Mouse (Mus musculus): ENCODE measurements around the gene Mical3. TPM values are rescaled to one million over a fixed set of nuclear protein-coding genes. Genes with fewer than 3 reads are reported as not detected.

The Mical3 gene
- polyA plus RNA-seq, 2 experiments from 2014 or later: 7.1 to 9.1 TPM

DNA sequence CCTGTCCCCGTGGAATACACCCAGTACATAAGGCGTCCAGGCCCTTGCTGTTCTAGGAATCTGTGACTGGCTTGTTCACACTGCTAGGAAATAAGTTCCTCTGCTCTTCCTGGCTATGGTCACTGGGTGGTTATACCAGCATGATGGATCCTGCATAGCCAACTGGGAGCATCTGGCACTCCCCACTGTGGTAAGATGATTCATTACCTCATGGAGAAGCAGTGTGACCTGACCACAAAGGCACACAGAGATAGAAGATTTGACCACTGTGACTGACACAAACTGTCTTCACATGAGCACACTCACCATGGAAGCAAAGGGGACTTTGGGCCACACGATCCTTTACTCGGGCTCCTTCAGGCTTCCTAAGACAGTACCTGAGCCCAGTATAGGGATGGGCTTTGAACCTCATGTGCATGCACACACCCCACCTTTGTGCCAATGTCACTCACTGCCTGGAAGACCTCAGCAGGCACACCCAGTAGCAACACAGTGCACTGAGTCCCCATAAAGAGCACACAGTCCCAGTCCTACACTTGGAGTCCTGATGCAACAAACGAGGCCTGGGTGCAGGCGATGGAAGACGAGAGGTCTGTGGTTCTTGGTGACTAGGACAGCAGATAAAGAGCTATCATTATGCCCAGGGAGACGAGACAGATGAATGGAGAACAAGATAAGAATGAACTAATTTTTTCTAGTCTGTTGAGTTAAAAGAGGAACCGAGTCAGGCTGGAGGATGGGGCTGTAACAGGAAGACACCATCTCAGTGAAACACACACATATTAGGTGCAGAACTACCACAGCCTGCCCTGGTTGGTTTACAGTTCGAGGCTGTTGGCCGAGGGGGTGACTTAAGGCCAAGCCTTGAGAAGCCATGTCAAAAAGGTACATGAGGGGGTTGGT lies 174.3 kb downstream of the Mical3 start:
- ATAC-seq: no peak

DNA sequence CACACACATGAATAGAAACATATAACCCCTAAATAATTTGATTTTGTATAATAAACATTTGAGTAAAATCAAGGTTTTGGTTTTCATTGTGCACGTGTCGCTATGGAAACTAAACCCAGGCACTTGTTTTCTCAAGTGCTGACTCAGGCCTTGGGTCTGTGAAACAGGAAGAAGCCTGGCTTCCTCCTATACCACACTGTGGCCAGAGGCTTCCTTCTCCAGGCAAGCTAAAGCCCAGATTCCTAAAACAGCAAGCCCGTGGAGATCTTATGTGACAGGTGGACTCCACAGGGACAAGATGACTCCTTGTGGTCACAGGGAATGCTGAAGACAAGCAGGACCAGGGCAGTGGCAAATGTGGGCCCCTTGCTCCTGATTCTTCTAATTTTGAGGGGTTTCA lies 175.6 kb downstream of the Mical3 start:
- peak; percentile 98 for ATAC-seq

DNA sequence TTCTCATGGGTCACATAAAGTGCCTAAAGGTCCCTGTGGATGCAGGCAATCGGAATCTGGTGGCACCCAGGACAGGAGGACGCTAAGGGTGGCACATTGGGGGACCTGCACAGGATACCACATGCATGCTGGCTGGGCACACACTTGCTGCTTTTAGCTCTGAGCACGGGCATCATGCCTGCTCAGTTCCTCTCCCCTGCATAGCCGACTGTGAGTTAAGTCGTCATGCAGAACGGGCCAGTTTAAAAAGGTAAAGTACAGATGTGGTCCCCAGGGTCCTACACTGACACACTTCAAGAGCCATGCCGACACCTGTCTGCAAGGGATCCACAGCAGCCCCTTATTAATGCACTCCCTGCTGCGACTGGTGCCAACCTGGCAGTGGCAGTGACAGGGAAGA lies 176.6 kb downstream of the Mical3 start:
- ATAC-seq: no peak

DNA sequence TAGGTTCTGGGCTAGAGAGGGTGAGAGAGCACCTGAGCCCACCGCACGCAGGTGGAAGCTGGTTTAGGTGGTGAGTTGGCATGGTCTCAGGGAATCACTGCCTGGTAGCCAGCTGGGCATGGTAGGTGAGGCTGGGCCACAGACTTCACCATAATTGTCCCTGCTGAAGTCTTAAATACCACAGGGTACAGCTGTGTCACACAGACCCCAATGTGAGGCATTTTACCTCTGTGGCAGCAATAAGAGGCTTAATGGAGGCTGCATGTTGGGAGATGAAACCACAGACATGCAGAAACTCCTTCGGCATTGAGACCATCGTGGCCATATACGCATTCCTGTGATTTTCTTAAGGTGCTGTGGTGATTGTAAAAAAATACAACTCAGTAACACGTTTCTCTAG lies 178.3 kb downstream of the Mical3 start:
- ATAC-seq: no peak

DNA sequence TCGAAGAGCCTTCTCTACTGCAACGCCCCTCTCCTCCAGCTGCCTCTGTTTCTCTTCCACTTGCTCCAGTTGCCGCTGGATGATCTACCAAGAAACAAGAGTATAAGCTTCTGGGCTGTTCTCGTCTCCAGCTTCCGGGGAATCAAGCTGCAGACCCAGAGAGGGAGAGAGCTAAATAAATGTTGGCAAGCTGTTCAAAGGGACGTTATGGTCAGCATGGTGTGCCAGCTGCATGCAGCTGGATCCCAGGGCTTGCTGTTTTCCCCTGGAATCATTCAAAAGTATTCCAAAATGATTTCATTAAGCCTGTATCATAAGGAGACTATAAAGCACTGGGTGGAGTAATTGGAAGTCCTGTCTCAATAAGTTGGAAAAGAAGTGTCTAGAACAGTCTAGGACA lies 179.5 kb downstream of the Mical3 start:
- ATAC-seq: no peak

DNA sequence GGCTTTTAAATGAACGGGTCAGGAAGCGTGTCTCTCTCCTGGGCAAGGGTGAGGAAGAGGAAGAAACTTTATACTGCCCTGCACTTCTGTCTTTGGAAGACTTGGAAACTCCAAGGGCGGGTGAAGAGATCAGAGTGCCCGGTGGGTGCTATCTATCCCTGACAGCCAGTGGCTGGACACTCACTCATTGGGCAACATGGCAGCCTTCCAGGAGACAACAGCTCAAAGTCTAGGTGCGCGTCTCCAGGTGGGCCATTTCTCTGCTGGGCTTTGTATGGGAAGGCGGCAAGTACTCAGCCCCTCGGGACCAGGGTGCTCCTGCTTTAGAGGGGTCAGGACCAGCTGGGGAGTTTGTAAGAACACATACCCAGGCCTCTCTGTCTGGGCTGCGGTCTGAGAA lies 185.3 kb downstream of the Mical3 start:
- no peak for ATAC-seq

DNA sequence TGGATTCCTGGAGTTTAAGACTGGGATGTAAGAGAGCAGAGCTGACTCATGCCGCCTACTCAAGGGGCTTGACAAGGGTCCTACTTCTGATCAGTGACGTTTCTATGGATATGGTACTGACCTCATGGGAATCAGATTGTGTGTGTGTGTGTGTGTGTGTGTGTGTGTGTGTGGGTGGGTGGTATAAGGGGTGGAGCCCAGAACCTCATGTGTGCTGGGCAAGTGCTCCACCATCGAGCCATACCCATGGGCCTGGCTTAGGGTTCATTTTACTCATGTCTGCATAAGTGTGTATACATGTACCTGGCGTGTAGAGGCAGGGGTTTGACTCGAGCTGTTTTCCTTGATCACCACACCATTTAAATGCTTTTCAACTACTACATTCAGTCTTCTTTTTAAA lies 186.8 kb downstream of the Mical3 start:
- no peak for ATAC-seq

DNA sequence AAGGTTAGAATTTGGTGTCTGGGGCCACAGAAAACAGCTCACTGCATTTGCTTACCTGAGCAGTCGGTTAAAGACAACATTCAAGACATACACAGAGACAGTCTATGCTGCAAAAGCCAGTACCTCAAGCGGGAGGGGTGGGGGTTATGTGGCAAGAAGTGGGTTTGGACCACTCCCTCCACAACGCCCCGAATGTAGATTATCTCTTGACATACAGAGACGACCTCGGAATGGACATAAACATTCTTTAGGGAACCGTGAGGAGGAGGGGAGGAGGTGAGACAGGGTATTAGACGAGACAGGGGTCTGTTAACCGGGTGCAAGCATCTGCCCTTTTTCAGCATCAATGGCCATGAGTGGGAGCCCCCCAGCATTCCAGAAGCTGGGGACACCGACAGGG lies 187.2 kb downstream of the Mical3 start:
- ATAC-seq: no peak

DNA sequence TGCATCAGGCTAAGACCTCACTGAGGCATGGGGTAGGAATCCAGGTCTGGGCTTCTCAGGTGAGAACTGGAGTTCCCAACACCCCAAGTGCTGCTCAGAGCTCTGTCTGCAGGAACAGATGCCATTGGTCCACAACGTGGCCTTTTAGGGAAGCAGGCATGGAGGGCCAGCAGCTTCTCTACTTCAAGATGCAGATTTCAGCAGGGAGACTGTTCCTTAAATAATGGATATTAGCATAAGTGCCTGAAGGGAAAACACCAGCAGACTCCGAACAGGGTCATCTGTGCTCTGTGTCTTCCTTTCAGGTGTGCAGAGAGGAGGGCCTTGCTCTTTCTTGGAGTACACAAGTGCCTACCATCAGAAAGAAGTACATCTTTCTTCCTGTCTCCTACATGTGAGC lies 187.7 kb downstream of the Mical3 start:
- no peak for ATAC-seq

DNA sequence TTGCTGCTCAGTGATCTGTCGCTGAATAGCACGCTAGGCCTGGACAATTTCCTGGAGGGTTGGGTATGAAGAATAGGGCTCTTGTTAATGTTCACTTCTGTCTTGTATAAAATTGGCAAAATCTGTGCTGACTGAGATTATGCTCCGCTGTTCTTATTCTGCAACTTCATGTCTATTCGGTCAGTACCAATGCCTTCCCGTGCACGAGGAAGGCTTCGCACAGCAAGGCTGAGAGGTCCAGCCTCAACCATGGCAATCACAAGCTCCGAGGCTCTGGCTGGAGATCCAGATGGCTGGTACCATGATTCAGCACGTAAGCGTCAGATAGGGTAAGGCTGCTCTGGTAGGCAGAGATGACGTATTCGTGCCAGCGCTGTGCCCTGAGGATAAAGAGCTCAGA lies 189.2 kb downstream of the Mical3 start:
- no peak for ATAC-seq

DNA sequence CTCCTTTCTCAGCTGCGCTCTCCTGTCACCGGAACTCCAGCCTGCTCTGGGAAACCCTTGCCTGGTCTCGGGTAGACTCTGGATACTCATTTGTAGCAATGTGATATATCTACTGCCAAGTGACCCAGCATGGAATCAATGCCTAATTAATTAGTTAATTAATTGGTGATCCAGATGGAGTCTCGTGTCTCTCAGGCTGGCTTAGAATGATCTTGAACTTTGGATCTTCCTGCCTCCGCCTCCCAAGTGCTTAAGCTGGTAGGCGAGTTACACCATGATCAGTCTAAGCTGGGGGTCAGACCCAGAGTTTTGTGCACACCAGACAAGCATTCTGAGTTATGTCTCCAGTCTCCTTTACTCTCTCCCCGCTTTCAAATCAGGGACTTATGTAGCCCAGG lies 189.7 kb downstream of the Mical3 start:
- no peak for ATAC-seq

DNA sequence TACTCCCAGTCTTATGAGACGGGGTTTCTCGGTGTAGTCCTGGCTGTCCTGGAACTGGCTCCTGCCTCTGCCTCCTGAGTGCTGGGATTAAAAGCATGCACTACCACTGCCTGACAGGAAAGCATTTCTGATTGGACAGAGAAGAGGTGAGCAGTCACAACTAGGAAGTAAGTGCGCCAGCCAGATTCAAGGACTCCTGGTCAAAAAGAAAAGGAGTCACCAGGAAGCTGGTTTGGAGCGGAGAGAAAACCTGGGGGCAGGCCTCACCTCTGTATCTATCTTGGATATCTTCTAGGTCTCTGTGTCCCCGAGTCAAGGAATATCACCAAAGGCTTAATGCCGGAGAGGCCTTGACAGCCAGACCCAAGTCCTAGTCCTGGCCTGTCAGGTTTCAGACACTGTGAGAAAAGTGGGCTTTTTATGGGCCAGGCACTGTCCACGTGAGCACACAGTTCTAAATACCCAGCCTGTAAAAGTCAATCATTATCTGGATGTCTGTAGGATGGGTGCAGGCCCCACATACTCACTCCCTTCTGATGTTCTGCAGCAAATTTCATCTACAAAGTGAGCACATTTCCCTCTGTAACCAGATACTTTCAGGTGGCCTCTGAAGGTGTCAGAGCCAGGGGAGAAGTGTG lies 190.2 kb downstream of the Mical3 start:
- ATAC-seq: no peak

DNA sequence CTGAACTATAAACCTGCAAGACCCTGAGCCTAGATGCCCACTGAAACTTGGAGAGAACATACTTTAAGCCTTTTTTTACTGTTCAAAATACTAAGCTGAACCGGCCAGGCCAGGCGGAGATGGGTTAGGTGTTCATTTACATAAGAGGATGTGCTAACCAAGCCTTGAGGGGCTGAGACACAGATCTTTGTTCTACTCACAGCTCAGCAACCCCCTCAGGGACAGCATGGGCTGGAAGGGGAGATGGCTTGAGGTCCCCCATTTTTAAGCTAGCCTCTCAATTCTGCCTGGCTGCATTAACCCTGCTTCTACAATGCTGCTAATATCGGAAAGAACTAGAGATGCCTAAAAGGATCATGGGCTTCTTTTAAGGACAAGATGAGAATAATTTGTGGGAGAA lies 191.0 kb downstream of the Mical3 start:
- ATAC-seq: no peak

DNA sequence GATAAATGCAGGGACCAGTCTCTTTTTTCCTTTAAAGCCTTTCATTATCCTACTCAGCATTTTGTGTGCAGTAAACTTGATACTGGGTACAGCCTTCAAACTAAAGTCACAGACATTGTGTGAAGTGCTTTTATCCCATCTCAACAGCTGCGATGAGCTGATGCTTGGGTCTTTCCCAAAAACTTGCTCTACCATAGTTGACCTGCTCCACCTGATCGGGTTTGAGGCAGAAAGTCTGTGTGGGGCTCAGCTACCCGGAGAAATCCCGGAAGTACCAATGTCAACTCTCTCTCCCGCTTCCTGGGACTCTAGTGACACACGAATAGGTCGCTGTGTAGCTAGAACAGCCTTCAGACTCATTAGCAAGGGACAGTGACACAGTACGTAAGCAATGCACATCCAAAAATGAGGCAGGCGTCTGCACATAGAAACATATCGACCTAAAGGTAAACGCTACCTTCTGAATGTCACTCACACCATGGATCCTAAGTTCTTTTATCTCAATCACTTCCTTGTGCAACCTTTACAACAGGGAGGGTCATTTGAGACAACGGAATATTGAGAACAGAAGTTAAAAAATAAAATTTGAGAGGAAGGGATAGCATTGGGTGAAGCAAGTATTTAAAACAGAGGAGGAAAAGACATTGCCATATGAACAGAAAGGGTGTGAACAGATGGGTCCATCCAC lies 191.9 kb downstream of the Mical3 start:
- no peak for ATAC-seq

DNA sequence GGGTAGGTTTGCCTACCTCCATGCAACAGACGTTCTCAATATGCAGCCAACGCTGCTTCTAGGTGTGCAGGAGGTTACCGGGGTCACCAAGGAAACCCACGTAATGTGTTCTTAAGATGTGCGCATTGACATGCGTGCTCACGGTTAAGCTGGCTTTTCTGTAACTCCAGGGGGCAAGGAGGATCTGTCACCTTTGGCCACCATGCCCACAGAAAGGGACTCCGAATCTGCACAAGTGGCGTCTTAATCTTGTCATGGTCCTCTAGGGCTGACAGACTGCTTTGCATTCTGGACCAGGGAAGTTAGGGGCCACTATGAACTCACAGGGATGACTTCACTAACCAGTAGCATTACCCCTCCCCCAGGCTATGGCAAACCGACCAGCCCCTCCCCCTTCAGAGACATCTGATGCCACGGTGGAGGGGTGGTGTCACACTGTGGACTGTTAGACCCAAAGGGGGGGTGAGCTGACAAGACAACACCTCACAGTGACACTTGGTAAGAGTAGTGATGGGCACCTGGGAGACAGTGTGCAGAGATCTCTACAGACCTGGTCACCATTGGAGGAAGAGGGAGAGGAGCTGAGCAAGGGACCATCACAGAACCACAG lies 192.7 kb downstream of the Mical3 start:
- ATAC-seq: no peak

DNA sequence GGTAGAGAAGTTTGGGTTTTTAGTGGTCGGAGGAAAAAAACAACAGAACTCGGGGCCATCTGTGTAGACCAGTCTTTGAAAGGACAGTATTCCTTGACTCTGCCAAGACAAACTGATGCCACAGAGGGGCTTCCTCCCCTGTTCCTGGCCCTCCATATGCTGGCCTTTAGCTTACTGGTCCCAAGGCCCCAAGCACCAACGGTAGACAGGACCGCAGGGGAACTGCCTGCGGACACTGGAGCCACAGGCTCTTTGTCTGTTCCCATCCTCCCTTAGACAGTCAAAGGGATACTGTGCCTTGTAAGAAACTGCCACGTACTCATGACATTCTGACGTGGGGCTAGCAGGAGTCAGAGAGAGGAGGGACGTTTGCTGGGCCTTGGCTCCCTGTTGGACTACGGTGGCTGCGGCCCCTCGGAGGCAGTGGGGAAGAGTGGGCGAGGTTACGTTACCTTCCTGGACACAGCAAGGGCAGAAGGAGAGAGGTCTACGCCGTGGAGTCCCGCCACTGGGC lies 193.6 kb downstream of the Mical3 start:
- no peak for ATAC-seq

DNA sequence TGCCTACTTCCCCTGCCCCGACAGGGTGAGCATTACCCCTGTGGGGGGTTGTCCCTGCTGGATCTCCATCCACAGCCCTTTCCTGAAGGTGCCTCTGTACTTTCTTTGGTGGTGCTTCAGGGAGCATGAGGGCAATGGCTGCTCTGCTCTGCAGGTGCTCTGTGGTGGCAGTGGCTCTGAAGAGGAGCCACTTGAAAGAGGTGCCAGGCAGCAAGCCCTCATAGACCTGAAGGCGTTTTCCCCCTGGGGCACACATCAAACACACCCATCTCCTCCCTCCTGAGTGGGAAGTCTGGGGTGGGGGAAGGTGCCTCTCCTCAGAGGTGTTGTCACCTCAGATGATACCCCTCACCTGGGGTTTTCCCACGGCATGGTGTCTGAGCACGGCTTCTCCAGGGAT lies 196.6 kb downstream of the Mical3 start:
- ATAC-seq: no peak

DNA sequence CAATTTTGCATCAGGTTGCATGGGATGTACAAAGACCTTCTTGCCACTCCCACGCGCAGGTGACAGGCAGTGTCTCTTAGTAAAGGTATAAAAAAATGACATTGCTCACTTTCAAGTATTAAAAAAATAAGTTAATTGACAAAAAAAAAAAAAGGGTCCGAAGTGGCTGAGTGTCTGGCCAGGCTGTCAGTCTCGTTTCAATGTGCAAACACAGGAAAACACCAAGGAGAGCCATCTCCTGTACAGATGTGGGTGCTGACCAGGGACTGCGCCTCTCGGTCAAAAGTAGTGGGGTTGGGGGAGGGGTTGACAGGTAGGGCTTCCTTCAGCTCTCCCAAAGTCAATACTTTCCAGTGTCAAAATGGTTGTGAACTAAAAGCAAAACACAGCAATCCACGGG lies 197.1 kb downstream of the Mical3 start:
- no peak for ATAC-seq

DNA sequence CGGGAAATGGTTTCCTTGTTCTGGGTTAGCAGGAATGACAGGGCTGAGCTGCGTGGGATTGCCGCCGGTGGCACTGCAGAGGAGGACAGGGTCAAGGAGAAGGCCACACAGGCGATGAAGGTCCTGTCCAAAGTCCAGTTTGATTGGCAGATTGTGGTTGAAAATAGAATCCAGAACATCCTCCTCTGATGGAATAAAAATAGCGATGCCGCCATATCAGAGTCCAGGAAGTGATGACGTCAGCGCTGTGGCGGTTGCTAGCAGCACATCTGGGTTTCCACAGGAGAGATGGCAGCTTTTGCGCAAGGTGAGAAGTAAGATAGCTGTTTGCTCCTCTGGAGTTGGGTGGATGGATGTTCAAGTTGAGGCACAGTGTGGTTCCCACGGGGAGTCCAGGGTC lies 198.2 kb downstream of the Mical3 start:
- ATAC-seq: peak; percentile 77

DNA sequence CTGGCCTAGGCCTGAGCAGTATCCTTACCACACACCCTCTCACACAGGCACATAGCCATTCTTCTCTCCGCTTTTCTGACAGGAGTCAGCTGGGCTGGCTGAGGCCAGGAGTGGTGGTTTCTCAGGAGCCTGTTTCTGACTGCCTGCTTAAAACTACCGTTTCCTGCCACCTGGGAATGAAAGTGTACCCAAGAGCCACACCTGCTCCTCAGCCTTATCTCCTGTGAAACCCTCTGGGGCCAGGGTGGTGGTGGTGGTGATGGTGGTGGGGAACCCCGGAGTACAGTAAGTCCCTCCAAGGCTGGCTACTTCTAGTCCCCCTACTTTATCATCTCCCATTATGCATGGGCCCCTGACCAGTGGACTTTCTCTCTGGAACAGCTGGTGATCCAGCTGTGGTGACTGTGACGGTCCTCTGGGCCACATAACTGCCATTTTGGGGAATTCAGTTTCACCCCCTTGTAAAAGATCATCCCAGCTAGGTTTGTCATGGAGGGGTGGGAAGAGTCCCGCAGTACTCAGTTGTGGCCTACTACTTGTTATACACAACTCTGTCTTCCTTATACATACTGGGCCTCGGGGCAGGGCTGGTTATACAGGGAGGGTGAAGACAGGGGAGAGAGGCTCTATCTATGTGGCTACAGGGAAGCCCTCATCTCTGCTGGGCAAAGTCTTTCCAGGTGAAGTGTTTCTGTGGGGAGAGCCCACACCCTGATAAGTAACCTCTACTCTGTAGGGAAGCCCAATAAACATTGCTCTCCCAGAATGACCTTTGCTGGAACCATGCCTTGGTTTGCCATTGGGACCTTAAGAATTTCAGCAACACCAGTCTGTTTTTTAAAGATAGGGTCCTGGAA lies 200.1 kb downstream of the Mical3 start:
- ATAC-seq: no peak

DNA sequence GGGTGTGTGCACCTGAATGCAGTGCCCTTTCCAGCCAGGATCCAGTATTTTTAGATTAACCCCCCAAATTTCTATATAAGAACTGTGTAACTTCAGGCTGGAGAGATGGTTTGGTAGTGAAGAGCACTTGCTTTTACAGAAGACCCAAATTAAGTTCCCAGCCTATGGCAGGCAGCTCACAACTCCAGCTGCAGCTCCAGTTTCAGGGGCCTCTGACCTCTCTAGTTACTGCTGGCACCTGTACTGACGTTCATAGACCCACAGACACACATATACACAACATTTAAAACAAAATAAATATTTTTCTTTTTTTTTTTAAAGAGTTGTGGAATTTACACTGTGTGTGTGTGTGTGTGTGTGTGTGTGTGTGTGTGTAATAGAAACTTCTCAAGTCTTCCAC lies 201.4 kb downstream of the Mical3 start:
- ATAC-seq: no peak

DNA sequence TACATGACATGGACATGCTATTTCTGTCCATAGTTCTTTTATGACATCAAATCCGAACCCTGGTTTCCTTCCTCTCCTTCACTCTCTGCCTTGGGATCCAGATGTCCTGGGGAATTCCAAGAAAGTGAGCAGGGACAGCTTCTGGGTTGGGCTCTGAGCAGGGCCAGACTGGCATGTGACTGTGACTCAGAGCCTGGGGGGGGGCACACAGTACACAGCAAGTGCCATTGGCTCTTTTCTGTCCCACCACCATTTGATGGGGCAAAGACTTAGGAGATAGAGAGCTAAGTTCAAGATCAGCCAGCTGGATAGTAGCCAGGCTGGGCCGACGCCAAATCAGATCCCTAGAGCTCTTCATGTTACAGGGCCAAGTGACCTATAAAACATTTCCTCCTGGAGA lies 203.0 kb downstream of the Mical3 start:
- ATAC-seq: no peak

All from activated CD4-positive, CD25-positive, alpha-beta regulatory T cell, adult 4 months (primary cell).